Mouse (Mus musculus): ENCODE measurements around the gene Lrrc25.

Lrrc25 gene

DNA sequence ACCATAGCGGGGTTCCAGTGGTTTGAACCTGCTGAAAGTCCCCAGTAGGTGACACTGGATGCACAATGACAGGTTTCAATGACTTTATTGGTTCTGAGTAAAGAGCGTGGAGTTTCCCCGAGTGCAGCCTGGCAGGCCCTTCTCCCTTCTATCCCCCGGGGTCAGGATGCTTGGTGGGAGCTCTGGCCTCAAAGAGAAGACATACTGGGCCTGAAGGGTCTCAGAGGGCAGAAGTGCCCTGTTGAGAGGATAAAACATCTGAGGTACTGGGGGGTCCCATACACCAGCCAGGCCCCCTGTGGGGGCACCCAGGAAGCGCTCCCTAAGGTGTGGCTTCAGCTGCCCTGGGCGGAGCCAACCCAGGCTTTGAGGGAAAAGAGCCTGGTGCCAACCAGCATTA lies 30.4 kb downstream of the Lrrc25 start:
- CTCF ChIA-PET = interaction anchor here (0.5 to 0.6 kb wide), 2 partner anchors 36 to 76 kb away, joined by 5 read pairs; no protein-coding TSS in a partner anchor

DNA sequence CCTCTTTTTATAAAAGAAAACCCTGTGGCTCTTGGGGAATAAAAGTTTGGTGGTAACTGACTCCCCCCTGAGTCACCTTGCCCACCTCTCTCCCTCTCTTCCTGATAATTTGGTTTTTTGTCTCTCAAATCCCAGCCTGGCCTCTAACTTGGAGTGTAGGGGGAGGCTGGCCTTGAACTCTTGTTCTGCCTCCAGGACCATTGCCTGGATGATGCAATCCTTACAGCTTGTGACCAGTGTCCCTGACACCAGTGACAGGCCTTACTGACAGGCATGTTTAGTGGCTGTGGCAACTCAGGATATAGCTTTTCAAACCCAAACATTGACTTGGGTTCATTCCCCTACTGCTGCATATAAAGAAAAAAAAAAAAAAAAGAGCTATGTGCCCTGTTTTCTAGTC lies 30.8 kb downstream of the Lrrc25 start:
- CTCF ChIA-PET = interaction anchor here (0.5 to 0.6 kb wide), 2 partner anchors 37 to 76 kb away, joined by 5 read pairs; no protein-coding TSS in a partner anchor

DNA sequence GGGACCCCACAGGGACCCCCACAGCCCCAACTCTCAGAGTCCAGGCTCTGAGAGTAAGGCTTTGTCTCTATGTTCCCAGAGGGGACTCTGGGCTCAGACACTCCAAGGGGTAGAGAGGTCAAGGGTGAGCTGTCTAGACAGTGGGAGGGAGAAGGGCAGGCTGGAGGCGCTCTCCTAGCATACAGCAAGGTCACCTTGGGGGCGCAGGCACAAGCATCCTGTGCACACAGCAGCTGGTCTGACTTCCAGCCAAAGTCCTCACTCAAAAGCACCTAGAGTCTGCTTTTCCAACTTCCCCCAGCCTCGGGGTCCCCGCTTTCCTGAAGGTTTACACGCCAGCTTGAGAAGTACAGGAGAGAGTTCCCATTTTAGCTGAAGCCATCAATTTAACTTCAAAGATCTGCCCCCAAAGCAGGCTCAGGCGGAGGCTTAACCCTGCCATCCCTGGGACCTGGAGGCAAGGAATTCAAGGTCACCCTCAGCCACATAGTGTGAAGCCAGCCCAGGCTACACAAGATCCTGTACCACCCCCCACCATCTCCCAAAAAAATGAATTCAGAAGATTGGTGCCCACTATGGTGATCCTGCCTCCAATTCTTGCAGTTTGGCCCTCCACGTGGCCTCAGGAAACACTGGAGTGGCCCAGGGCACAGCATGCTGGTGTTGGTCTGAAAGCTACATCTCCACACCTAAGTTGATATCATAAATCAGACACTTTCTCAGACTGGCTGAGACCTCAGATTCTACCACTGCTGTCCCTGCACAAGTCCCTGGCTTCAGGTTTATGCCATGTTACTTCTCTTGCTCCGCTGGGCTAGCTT lies 31.6 kb downstream of the Lrrc25 start:
- CTCF ChIA-PET = no interaction called here

DNA sequence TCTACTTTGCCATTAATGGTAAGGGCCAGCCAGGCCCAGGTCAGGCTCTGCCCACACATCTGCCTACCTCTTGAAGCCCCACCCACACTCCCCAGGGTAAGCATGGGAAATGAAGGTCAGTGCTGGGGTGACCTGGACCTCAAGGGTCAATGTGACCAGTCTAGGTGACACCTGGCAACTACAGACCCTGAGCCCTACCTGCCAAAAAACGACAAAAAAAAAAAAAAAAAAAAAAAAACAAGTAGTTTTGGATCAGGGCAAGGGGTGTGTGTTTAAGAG lies 32.1 kb downstream of the Lrrc25 start:
- CTCF ChIA-PET = no interaction called here

DNA sequence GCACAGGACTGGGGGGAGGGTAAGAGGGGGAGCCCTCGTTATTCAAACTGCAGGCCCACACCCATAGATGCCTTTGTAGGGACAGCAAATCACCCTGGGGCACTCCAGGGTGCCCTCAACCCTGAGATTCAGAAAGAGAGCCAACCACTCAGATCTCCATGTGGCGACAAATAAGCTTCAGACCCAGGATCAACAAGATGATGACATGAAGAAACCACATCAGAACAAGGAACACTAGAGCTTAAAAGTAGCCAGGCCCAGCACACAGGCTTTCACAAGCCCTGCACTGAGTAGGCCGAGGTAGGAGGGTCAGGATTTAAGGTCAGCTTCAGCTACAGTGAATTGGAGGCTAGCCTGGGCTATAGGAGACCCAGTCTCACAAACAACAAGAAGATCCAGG lies 33.0 kb downstream of the Lrrc25 start:
- CTCF ChIA-PET = no interaction called here

DNA sequence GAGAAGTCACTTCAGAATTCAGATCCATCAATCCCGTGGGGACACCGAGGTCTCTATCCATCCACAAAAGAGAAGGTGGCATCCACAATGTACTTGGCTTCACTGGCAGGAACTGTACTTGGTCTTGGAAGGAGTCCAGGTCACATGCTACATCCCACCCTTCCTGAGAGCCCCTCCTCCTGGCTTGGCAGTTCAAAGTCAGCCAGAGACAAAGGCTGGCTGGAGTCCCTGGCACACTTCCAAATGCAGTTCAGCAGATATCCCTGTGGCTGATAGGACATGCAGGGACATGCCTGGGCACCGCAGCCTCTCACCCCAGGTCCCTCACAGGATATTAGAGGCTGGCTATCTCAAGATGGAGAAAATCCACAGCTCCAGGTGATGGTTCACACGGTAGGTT lies 33.4 kb downstream of the Lrrc25 start:
- CTCF ChIA-PET = no interaction called here

DNA sequence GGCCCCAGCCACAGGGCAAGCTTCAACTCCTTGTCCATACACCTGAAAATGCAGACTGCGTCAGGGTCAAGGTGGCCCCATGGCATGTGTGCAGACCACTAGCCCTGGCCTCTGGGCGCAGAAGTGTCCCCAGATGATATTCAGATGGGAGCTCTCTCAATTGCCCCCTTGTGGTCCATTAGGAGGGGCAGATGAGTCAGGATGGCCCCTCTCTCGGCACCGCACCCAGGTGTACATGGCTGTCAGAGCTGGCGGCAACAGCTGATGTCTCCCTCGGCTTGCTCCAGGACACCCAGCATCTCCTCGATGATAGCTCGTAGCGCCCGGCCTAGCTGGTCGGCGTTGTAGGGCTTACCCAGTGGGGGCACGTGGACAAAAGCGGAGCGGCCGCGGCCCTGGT lies 34.4 kb downstream of the Lrrc25 start:
- CTCF ChIA-PET = interaction anchor here (0.8 to 1.6 kb wide), 2 partner anchors 10 to 39 kb away, joined by 4 to 5 read pairs; no protein-coding TSS in a partner anchor

DNA sequence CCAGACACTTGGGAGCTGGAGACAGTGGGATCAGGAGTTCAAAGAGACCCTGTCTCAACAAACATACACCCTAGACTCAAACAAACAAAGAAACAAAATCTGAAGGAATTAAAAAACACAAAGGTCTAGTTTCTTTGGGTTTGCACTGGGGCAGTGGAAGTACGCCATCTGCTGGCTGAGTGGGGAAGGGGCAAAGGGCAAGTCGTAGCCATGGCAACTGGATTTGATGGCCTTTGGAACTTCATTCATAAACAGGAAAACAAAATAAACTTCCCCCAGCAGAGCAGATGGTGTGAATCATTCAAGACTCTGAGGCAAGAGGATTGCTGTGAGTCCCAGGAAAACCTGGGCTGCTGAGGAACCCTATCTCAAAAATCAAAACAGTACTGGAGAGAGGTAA lies 37.3 kb downstream of the Lrrc25 start:
- CTCF ChIA-PET = interaction anchor here (0.6 to 1.1 kb wide), 3 partner anchors 22 to 141 kb away, joined by 3 read pairs; no protein-coding TSS in a partner anchor

DNA sequence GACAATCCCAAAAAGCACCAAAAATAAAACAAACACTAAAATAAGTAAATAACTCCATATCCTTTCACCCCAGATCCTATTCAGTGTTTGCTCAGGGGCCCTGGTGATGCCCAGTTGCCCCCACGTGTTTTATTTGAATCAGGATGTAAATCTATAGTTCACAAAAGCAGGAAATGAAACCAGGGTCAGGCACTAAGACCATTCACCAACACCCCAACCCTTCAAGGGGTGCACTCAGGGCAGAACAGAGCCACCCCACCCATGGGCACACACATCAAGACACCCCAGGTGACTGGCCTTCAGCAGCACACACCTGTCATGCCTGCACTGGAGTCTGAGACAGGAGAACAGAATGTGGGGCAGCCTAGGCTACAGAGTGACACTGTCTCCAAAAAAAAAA lies 38.2 kb downstream of the Lrrc25 start:
- CTCF ChIA-PET = interaction anchor here (0.6 kb wide), 3 partner anchors 29 to 525 kb away, joined by 3 to 4 read pairs (median 4); no protein-coding TSS in a partner anchor

DNA sequence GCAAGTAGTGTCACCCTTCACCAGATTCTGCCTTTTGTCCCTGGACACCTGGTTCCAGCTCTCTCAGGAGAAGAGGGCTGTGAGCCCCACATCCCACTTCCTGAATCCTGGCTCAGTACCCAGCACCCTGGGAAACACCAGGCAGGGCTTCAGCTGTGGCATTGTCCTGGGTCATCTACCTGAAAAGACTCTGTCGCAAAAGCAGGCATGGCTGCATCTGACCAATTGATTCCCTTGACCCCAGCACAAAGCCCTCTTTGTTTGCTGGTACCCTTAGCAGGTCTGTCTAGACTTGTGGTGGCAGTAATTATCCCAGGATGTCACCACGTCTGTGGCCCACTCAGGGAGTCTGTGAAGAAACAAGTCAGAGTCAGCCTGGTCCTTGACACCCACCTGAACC lies 39.5 kb downstream of the Lrrc25 start:
- CTCF ChIA-PET = interaction anchor here (0.6 kb wide), 1 partner anchor 226 kb away, joined by 4 read pairs; no protein-coding TSS in a partner anchor

DNA sequence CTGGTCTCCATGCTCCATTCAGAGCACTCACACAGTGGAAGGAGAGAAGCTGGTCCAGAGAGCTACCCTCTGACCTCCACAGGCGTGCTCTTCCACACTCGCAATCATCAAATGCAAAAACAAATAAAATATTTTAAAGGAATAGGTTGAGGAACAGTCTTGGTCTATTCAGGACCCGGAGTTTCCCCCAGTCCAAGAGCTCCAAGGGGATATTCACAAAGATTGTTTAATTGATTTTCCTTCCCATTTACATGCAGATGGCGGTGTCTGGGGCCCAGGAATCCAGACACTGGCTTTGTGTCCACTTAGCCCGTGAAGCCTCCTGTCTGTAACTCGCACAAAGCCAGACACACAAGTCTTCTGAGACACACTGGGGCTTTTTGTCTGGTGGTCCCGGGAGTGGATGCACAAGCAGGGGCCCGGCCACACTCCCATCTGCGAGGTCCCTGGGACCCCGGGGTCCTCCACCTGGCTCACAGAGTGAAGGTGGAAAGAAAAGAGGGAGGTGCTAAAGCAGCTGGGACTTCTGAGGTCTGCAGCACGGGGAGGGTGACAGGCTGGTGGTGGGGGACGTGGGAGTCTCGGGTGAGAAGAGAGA lies 40.3 kb downstream of the Lrrc25 start:
- CTCF ChIA-PET = interaction anchor here (0.6 kb wide), 1 partner anchor 225 kb away, joined by 4 read pairs; no protein-coding TSS in a partner anchor

DNA sequence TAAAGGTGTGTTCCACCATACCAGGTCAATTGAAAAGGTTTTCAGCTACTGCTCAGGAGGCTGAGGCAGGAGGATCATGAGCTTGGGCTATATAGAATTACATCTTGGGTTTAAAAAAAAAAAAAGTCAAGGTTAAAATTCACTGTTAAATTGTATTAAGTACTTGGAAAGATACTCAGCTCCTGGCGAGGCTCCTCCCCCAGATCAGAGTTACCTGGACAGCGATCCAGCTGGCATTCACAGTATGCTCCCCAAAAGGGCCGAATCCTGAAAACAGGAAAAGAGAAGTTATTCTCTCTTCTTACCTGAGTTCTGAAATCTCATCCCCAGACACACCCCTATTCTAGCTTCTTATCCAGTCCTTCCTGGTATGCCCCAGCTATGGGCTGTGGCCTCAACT lies 41.3 kb downstream of the Lrrc25 start:
- CTCF ChIA-PET = no interaction called here

DNA sequence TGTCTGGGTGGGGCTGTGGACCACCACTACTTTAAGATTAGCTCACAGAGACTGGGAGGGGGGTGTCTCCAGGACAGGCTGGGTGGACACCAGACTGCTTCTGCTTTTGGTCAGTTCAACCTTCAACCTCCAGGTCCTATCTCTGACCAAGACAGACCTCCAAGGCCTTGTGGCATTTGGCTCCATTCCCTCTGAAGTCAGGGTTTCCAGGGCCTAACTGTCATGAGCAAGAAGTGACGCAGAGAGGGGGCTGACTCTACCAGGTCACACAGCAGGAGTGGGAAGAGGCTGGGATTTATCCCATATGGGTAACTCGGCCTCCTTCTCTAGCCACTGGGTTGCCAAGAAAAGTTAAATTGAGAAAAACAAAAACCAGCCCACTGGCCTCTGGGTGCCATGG lies 41.8 kb downstream of the Lrrc25 start:
- CTCF ChIA-PET = no interaction called here

DNA sequence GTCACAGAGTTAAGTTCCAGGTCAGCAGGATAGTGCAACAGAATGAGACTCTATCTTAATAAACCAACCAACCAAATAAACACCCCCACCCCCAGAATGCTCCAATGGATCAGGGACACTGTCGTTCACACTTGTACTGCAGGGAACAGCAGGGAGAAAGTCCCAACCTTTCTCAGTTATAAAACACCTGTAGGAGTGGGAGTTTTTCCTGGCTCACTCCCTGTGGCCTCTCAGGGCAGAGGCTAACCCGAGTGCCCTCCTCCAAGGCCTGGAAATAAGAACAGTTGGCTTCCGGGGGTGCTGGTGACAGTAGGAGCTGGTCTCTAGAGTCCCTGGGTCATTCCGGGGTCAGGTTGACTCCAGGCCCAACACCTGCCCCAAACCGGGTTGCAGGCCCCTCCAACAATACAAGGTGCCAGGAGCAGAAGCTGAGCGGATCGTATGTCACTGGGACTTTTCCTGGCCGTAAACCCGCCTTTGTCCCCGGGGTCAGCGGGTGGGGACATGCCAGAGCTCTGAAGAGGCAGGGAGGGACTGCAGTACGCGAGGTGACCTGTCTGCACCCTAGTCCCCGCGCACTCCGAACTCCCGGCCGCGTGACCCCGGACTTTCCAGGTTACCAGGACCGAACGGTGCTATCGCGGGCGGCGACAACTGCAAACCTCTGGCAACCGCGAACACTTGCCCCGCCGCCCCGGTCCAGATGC lies 43.1 kb downstream of the Lrrc25 start:
- CTCF ChIA-PET = no interaction called here

DNA sequence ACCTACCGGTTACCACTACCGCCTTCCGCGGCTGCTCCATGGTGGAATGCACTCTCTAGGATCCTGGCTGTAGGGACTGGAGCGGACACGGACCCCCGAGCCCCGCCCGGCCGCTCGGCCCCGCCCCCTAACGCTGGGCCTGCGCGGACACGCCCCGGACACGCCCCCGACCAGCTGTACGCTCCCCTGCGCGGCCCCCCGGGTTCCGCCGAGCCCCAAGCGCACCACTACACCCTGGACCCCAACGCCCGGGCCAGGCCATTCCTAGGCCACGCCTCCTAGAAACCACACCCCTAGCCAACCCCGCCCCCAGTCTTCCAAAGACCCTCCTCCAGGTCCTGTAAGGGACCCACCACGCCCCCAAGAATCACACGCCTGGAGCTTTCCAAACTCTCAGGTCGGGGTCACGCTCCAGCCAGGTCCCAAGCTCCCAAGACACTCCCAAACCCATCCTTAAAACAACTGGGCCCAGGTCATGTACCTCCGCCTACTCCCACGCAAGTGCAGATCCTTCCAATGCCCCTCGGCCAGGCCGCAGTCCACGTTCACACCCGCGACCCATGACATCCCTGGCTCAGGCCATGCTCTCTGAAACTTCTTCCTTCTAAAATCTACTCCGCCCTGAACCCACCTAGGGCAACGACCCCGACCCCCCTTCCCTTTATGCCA lies 43.8 kb downstream of the Lrrc25 start:
- CTCF ChIA-PET = interaction anchor here (0.6 kb wide), 1 partner anchor 17 kb away, joined by 8 read pairs; no protein-coding TSS in a partner anchor

DNA sequence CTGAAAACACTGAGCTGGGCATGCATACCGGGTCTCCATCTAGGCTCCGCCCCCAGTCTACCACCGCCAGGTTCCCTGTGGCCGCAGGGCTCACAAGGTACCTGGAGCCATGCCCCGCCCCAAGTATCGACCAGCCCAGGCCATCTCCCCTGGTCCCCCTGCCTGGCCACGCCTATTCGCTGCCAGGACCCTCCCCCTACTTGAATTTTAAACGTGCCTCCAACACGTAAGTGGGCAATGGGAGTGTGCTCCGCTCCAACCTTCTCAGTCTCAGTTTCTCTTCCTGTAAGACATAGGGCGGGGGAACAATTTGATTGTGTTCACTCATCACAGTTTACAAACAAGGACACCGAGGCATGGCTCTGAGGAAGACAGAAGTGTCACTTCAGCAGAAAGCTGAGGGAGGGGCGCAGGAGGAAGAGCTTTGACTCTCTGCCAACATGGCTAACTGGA lies 44.3 kb downstream of the Lrrc25 start, which contains the start of gene Pgpep1:
Gene Pgpep1, minus strand, starts transcription at position 116 of the 453 bp plus-strand sequence.
- CTCF ChIA-PET = interaction anchor here (0.6 kb wide), 1 partner anchor 17 kb away, joined by 8 read pairs; no protein-coding TSS in a partner anchor

DNA sequence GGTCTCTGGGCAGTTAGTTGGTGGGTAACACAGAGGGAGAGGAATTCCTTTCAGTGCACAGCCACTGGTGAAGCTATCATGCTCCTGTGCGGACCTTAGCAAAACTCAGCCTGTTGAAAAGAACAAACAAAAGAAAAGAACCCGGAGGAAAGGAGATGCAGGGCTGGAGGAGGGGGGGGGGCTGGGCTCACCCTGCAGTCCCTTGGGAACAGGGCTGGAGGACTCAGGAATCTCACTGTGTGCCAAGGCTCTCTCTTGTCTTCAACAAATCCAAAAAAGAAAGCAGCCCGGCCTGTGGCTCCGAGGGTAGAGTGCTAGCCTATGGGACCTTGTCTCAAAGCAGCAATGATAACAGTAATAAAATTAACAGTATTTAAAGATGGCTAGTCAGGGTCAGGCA lies 47.7 kb downstream of the Lrrc25 start:
- CTCF ChIA-PET = no interaction called here

DNA sequence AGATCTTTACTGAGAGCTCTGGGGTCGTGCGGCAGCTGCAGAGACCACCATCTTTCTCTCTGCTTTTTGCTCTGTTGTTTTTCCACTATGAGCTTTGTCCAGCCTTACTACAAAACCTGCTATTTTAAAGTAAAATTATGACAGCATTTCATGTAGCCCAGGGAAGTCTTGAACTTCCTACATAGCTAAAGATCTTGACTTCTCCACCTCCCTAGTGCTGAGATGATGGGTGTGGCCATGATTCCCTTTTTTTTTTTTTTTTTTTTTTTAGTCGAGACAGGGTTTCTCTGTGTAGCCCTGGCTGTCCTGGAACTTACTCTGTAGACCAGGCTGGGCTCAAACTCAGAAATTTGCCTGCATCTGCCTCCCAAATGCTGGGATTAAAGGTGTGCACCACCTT lies 48.7 kb downstream of the Lrrc25 start:
- CTCF ChIA-PET = no interaction called here

DNA sequence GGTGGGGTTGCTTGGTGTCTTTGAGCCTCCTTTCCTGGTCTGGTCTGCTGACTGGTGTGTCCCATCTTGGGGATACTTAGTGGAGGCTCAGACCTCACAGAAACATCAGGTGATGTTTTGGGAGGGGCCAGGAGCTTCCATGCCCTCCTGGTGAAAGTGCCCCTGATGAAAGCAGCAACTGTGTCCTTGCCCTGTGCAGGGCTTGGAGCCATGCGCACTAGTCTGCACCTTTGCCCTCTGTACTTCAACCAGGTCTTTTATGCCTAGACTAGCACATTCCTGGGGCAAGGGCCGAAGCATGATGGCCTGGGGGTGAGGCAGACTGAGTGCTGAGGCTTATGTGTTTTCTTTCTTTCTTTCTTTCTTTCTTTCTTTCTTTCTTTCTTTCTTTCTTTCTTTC lies 49.6 kb downstream of the Lrrc25 start:
- CTCF ChIA-PET = no interaction called here

DNA sequence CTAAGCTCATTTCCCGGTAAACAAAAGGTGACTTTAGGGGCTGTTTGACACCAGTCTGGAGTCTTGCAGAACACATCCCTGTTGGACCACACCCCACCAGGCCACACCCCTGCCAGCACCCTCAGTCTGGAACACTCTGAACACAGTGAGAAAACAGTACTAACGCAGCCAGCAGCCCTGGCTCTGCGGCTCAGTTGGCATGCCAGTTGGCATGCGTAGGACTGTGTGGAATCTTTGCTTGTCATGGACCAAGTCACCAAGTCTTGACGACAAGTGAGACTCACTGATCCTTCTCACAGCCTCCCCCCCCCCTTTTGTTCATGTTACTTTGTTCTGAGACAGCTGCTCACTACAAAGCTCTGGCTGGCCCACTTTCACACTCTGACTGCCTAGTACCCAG lies 51.1 kb downstream of the Lrrc25 start:
- CTCF ChIA-PET = no interaction called here
